Mouse (Mus musculus) layer of hippocampus, postnatal 36 days (tissue): ENCODE data around the gene Ocln. TPM values are rescaled to one million over a fixed set of nuclear protein-coding genes. Genes with fewer than 3 reads are reported as not detected.

Experiments
- DNase-seq, 2 experiments: peaks; one replicate each; pipeline ENCODE4 v3.0.0; 2022
- total RNA-seq, 2 experiments: library from RNA; stranded (reverse); gene quantifications; 2 replicates each; pipeline ENCODE4 v1.2.3; 2021

Ocln gene
- total RNA-seq = 10 to 100 TPM; 13.1 to 13.4 TPM

DNA sequence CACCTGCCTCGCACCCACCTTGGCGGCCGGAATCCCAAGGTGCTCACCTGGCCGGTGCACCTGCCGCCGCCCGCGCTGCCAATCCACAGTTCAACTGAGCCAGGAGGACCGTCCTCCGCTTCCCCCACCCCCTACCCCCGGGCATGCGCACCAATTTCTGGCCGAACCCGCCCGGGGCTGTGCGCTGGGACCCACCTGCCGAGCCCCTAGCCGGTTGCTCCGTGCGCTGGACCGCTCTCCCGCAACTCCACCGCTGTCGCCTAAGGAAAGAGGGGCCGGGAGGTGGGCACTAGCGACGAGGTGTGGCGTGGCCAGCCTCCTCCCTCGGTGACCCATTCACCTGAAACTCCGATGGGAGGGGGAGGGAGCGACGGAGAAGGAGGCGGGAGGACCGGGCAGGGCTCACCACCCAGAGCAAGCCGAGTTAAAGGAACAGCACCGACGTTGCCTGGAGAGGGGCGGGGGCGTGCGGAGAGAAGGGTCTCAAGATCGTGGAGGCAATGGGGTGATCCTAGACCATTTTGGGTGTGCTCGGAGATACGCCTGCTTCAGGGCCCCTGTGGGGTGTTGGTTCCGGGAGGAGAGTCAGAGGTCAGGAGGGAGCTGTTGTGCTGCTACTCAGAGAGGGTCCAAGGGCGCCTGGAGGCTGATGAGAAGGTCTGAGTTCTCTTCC is at the start of gene Ocln:
Ocln (minus strand) TSS at position 350 of the 673 bp plus-strand sequence.
- DNase-seq = peak; percentile 40 to 51

DNA sequence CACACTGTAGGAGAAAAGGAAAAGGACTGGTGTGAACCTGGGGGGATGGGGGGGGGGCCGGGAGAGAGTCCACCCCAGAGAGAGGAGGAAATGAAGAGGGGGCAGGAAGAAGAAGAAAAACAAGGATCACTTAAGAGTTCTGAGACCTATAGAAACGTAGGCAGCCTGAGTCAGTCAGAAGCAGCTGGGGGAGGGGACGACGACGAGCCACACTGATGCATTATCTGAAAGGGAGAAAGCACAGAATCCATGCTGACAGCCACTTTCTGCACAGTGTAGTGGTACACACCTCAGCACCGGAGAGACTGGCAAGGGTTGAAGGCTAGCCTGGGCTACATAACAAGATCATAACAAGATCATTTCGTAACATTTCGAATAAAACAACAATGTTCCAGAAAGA is 48.5 kb upstream of the Ocln start:
- DNase-seq = no peak

DNA sequence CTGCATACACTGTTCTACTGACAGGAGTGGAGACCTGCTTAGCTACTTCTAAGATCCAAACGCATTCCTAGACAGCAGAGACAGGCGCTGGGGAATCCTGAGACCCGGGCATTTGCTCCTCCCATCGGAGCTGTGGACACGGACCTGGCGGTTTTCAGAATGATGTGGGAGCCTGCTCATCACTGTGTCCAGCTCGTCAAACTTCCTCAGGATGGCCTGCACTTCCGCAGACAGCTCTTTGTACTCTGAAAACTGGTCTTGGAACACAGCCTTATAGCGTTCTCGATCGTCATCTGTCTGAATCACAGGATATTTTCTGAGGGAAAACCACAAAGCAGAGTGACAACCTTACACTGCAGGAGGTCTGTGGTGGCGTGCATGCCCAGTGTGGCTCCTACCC is 47.8 kb upstream of the Ocln start:
- no peak for DNase-seq

DNA sequence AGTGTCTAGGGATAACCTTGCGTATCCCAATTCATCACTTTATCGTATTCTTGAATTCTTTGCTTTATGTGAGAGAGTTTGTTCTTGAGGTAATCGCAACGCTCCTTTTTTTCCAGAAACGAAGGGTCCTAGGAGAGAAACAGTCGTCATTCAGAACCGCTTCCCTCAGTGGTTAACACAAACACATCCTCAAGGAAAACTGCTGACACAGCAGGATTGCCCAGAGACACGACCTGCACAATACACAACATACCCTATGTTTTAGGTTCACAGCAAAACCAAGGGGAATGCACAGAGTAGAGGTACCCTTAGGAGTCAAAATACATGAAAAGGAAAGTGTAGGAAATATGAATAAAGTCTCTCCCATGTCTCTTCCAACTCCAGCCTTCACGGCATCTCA is 44.8 kb upstream of the Ocln start:
- DNase-seq = no peak

DNA sequence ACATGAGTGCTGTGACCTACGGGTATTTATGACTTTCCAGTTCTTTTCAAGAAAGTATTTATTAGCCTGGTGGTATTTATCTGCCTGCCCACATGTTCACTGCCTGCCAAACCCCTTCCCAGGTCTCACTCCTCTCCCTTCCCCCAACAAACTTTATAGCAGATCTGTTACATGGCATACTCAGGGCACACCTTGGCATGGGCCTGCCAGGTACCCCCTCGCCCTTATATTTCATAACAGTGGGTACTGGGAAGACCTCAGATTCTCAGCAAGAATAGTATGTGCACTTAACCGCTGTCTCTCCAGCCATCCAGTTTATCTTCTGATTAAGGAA is 43.0 kb upstream of the Ocln start:
- no peak for DNase-seq

DNA sequence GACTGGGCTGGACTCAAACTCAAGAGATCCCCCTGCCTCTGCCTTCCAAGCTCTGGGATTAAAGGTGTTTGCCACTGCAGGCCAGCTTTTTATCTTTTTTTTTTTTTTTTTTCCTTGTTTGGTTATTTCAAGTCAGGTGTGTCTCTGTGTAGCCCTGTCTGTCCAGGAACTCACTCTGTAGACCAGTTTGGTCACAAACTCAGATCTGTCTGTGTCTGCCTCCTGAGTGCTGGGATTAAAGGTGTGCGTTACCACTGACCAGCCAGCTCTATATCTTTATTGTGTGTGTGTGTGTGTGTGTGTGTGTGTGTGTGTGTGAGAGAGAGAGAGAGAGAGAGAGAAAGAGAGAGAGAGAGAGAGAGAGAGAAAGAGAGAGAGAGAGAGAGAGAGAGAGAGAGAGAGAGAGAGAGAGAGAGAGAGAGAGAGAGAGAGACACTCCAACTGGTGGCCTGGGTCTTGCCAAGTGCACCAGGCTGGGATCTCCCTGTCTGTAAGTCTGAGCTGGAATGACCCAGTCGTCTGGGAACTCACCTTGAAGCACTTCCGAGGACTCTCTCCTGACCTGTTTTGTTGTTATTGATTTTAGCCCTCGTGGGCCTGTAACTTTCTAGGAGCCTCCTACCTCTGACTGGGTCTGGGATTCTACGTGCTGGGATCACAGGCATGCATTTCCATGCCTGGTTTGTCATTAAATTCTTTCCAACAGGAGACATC is 42.5 kb upstream of the Ocln start:
- no peak for DNase-seq

DNA sequence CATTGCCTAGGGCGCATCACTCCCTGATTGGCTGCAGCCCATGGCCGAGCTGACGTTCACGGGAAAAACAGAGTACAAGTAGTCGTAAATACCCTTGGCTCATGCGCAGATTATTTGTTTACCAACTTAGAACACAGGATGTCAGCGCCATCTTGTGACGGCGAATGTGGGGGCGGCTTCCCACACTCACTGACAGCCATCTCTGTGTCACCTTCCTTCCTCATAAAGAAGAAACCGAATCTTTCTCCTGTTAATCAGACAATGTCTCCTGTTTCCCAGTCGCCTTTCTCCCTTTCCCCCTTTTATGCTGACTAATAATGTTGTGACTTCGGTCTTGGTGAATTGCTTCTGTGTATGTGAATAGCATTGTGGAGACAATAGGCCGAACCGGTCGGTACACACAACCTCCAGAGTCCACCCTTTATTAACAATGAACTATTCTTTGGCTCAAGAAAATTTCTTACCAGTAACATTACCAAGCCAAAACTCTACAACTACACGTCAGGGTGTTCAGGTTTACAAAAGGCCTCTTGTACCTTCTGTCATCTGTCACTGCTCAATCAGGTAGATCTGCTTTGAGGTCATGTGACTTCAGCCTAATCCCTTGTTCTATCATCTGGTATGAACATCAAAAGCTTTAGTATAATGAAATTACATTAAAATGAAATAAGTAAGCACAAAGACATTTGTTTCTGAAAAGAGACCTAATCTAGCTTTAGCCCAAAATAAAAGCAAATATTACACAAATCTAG is 41.7 kb upstream of the Ocln start:
- DNase-seq = peak in 1 of 2 experiments; percentile 33

DNA sequence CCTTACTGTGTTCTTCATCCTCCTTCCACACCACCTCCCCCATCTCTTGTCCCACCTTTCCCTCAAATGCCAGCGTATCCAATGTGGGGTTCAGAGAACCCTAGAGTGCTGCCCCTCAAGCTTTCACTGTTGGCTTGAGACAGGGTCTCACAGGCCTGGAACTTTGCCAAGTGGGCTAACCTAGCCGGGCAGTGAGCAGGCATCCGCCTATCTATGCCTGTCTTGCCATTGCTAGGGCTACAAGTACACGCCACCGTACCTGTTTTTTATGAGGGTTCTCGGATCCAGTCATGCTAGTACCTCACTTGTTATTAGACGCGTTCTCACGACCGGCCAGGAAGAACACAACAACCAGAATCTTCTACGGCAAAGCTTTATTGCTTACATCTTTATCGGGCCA is 36.1 kb upstream of the Ocln start:
- DNase-seq = no peak

DNA sequence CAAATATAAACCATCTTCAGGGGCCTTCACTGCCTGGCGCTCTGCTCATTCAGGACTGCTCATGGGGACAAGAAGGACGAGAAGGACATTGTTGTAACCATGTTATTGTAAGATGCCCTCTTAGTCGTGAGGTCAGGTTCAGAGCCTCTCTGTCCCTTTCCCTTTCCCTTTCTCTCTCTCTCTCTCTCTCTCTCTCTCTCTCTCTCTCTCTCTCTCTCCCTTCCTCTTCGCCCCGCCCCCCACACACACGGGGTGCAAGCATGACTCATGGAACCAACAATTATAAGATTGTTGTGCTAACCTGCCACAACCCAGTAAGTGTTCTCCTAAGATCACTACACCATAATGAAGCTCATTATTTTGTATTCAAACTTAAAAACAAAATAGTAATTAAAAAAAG is 29.6 kb upstream of the Ocln start:
- DNase-seq = no peak

DNA sequence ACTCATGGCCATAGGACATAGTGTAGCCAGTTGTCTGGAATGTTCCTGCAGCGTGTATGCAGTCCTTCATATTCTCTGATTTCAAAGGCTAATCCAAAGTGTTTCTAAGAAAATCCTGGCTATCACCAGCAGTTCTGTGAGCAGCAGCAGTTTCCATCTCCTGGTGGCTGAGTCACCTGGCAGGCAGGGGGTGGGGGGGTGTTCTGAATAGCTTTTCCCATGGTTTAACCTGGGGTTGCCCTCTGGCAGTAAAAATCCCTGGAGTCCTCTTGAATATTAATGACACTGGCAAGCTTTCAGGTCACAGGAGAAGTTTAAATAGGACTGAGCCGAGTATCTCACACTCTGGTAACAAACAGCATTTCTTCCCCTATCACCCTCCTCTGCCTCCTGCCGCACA is 29.2 kb upstream of the Ocln start:
- DNase-seq = no peak

DNA sequence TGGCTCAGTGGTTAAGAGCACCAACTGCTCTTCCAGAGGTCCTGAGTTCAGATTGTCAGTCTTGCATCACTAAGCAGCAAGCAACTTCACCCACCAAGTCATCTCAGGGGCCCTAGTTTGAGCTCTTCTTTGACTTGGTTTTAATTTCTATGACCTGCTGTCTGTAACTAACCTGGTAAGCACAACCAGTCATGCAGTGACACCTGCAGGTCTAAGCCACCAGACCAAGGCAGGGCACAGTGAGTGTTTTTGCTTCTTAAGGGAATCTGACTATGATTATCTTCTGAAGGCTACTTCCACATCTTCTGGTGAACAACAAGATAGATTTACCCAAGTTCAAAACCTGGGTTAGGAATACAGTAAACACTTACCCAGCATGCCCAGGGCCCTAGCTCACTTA is 27.4 kb upstream of the Ocln start:
- DNase-seq = no peak

DNA sequence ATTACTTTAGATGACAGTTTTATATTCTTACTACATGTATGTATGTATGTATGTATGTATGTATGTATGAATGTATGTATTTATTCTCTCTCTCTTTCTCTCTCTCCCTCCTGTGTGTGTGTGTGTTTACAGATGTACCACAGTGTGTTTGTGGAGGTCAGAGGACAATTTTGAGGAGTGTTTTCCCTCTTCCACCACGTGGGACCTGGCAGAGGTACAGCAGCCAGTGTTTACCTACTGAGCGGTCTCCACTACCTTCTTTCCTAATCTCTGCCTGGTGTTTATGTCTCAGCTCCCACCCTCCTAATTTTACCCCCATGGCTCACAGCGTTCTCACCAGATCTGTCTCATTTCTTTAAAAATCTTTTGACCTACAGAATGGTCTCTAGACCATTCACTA is 26.7 kb upstream of the Ocln start:
- DNase-seq = no peak

DNA sequence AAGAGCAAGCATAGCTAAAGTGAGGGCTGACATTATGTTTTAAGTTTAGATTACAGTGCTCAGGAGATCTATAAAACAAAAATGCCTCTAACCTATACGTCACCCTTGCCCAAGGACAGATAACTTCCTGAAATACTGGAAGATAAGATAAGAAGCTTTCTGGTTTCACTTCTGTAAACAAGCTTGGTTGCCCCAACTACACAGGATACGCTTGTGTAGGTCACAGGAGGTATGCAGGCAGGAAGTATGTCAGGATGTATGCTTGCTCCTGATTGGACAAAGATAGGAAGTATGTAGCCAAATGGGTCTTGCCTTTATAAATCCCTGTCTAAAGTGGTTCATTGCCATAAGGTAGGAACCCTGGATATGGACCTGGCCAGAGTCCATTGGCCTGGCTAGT is 23.4 kb upstream of the Ocln start:
- DNase-seq = no peak

DNA sequence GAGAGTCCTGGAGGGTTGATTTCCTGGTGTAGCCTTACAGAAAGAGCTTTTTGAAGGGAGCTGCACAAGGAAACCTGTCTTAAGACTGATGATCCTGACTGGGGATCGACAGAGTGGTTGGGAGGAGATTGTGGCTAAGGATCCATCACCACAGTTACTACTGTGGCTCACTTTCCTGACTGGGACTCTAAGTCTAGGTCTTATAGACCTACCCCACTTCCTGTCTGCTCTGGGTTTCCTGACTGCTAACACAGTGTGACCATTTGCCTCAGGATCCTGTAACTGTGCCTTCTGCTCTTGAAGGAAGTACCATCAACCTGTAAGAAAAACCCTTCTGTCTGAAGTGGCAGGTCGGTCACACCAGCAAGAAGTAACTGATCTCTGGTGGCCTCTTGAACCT is 18.2 kb upstream of the Ocln start:
- DNase-seq = no peak

DNA sequence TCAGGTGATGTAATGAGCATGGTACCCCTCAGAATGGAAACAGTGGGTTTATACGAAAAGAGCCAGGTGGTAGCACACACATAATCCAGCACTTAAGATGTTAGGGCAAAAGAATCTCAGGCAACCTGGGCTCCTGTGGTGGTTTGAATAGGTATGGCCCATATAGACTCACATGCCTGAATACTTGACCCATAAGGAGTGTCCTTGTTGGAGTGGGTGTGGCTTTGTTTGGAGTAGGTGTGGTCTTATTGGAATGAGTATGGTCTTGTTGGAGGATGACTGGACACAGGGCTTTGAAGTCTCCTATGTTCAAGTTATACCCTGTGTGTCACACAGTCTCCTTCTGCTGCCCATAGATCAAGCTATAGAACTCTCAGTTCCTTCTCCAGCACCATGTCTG is 15.8 kb upstream of the Ocln start:
- no peak for DNase-seq

DNA sequence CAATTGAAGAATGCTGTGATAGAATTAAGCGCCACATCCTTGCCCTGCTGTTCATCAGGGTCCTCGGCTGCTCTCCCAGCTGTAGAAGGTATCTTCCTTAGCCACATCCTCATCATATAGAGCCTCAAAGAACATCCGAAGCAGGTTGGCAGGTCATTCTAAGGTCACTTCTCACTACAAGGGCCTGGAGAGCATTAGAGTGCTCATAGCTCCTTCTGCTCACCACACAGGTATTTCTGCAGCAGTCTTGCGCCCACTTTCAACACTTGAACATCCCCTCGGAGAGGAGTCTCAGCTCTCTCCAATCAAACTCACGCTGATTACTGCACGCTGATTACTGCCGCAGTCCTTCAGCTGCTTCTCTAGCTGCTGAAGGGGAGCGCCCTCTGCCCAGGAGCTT is 6.9 kb upstream of the Ocln start:
- DNase-seq = no peak

DNA sequence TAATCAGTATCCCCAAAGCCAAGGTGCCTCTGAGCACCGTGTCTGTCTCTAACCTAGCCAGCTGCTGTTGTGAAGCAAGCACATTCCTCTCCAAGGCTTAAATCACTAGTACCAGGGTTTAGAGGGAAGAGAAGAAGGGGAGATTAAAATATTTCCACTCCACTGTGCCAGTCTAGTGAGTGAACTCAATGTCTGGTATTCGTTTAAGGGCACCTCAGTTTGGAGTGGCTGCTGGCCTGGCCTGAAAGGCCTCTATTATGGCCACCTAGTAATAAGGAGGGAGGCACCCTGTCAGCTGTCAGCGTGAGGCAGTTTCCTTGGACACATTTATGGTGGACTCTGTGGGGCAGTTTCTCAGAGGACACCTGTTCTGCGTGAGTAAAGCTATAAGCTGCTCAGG is 4.5 kb upstream of the Ocln start:
- no peak for DNase-seq

DNA sequence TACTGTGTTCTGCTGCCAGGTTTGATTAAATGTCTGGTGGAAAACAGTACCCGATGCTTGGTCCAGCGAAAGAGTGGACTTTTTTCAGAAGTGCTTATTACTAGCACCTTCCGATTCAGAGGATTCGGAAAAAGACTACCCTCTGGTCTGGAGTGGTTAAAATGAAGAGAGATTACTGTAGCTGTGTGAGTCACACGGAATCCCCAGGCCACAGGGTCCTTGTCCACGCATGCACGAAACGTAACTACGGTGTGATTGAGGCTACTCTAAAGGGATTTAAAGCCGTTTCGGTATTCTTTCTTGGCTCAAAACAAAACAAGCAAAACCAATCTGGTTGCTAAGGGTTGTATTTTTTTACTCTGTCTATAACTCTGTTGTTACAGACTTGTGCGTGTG is 522 bp upstream of the Ocln start:
- no peak for DNase-seq

DNA sequence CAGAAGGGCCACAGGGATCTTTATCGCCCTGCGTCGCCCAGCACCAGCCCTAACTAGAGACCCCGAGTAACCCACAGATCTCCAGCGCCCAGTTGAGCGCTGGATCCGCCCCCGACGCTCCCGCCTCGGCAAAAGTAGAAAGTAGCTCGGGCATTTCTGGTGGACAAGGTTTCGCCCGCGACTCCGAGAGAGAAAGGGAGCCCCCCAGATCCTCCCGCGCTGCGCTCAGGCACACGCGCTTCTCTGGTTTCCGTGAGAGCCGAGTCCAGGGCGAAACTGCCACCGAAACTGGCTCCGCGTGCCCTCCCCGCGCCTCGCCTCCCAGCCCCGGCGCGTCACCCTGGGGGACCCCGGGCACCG is 529 bp downstream of the Ocln start:
- peak; percentile 6 to 10 for DNase-seq

DNA sequence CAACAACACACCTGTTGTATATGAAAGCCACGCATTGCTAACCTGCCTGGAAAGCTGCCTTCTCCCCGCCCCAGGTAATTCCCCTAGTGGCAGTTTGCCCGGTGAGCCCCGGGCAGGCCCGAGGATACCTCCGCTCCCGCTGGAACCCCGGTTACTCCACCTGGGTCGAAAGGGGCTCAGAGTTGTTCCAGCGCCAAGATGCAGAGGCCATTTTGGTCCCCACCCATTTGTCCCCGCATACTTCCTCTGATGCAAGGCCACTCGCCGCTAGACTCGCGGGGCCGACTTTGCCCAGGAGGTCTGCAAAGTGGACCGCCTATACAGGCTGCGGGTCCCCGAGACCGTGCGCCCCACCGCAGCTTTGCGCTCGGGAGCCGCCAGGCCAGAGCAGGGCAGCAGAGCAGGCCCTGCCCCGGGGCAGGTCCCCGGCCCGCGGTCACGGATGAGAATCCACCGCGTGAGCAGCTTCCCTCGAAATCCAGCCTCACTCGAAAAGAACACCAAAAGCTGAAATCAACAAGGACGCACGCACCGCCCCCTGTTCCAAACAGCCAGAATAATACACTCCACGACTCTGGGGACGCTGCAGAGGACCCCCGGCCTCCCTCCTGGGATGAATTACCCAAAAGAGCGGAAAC is 1.0 kb downstream of the Ocln start:
- DNase-seq = peak; percentile 11 to 22

DNA sequence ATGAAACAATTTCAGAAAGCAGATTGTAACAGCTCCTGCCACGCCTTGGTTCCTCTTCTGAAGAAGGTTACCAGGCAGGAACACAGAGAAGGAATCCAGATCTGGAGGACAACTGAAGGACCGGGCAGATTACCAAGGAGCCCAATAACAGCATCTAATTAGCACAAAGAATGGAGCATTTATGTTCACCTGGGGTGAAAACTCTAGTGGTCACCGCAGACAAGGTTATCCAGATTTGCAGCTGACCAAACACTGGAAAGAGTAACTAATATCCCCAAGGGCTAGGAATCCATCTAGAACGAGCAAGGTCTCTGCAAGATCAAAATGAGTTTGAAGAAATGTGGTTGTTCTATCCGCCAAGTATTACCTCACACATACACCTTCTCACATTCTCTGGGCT is 5.2 kb downstream of the Ocln start:
- DNase-seq = no peak

DNA sequence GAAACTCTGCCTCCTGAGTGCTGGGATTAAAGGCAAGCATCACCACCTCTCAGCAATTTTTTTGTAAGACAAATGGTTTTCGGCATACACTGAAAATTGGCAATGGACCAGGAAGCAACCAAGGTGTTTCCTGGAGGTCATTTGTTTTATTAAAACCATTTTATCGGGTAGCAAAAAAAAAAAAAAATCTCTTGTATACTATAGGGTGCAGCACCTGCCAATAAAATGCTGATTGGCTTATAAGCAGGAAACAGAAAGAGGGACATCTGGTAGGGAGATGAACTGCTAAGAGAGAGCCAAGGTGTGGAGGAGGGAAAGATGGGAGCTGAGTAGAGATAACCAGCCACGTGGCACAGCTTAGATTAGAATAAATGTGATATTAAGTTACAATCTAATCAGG is 7.0 kb downstream of the Ocln start:
- DNase-seq = no peak

DNA sequence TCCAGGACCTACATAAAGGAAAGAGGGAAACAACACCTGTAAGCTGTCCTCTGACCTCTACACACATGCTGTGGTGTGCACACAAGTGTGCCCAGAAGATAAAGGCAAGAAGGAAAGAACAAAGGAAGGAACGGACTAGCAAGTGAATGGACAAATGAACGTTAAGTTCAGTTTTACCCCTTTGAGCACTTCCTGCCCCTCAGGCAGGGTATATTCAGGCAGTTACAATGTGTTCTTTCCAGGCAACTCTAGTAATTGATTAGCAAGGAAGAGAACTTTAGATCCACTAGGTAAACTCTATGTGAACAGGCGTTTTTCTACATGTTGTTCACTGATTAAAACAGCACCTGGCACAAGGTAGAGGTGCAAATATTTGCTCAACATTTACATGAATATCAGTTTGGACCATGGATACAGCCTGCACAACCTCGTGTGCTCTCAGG is 8.3 kb downstream of the Ocln start:
- no peak for DNase-seq
